Mouse (Mus musculus) cerebellum, adult (tissue): Measurements from ENCODE around the gene Shank2.

ENCODE experiments used
- ATAC-seq: cut with Nextera tagmentation; 2 replicates; pipeline ENCODE4 v1.9.2; 2017; ENCODE audit warnings: mild to moderate bottlenecking, moderate library complexity, mixed read lengths; ENCODE audit not compliant: insufficient number of reproducible peaks, low FRiP score, low TSS enrichment

The Shank2 gene

DNA sequence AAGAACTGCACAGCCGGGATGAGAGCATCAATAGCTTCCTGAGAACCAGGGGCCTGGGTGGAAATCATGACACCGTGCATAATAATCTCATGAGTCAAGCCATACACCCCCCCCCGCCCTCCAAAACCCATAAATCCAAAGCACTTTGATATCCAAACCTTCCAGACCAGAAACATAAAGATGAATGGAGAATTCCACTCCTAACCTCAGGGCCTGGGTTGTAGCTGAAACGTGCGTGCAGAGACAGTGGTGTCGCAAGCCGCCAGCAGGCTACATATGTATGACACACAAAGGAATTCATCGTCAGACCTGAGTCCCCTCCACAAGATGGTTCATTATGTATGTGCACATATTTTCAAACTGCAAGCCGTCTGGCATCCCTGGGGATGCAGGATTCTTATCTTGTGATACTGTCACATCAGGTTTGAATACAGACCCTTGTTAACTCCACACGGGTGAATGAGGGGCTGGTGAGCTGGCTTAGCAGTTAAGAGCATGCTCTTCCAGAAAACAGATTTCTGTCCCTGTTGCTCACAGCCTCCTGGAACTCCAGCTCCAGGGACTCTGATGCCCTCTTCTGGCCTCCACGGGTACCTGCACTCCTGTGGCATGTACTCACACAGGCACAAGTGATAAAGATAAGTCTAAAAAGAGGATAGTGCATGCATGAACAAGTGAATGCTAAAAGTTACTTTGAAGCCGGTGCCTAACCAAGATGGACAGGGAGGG is 24.5 kb downstream of the Shank2 start:
- ATAC-seq: no peak

DNA sequence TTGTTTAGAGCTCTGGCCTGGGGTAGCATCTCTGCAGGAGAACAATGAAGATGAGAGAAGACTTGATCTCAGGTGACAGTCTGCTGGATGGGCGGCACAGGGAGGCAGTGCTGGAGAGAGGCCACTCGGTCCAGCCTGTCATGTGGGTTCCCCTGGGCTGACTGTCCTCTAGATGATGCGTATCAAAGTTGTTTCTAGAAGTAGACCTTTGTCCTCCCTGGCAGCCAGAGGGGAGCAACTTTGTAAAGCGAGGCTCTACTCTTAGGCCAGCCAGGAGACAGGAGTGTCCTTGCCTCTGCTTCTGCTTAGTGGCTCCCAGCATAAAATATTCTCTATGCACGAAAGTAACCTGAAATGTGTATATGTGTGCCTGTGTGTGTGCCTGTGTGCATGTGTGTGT is 27.5 kb downstream of the Shank2 start:
- ATAC-seq: no peak

DNA sequence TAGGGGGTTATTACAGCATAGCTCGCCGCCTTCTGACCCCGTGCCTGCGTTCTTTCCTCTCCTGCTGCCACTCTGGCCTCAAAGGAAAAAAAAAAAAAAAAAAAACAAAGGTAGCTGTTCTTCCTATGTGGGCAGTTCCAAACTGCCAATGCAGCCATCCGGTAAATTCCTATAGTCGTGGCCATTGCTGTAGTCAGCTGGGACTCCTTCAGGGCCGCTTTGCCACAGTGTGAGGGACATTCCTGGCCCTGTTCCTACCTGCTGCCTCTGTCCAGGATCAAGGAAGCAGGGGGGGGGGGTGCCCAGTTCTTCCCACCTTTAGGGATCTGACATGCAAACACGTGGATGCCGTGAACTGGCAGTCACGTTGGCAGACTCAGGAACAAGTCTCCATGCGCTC is 29.1 kb downstream of the Shank2 start:
- ATAC-seq: no peak

DNA sequence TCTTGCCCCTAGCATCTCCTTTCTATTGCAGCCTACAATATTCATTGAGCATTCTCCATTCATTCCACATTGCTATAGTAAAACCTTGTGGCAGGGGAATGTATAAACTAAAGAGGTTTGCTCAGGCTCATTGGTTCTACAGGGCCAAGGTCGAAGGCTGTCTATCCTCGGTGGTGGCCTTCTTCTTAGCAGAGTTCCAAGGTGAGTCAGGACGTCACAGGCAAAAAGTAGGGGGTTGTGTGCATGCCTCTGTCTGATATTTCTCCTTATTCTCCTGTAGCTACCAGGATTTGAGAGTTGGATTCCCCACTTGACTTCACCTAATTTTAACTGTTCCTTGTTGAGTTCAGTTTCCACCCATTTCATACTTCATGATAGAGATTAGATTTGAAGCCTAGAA is 29.9 kb downstream of the Shank2 start:
- no peak for ATAC-seq

DNA sequence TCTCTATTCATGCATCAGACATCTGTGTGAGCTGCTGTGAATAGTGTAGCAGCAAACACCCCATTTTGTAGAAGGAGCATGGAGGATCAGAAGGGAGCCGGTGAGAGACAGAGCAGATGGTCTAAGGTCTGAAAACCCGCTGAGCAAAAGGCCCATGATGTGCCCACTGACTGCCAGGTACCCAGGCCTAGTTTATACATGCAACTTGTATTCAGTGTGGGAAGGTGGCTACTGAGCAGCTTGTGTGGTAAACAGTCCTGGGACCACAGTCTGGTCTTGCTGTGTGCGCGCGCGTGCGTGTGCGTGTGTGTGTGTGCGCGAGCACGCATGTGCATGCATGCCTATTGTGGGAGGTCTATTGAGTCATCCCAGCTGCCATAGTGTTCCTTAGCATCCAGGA is 35.8 kb downstream of the Shank2 start:
- no peak for ATAC-seq

DNA sequence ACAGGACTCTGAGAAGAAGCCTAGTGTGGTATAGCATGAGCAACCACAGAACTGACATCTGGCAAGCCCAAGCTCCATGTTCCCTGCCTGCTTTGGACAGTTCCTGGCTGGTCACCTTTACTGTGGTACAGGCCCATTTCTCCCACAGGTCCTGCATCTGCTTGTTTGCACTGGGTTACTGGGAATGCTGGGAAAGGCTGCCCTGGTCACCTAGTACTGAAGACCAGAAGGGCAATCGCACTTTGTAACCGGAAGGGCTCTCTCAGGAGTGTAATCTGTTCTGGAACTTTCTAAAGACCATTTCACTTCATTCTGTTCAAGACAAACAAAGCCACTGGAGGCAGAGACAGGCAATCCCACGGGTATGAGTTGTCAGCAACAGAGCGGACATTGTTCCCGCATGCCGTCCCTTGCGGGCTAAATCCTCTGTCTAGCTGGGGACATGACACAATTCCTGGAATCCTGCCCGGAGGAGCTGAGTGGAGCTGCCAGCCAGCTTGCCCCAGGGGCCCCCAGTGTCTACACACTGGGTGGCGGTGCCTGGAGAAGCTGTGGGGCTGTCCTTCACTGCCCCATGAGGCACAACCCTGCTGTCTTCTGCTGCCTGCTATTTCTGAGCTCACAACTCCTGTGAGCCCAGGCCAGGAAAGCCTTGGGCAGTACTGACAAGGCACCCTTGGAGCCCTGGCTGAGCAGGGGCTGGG is 36.4 kb downstream of the Shank2 start:
- no peak for ATAC-seq

DNA sequence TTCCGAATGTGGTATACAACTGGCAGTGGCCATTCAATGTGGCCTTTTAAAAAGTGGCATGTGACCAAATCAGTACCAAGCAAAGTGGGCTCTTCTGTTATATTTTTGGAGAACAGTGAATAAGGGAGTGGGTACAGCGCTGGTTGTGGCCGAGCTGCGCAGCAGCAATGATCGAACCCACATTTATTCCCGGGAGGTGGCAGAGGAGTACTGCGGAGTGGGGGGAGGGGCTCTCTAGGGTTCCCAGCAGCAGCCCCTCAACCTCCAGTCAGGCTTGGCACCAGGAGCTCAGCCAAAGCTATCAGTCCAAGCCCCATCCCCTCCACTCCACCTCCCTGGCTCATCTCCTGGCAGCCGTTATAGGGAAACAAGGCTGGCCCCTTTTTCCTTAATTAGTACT is 37.0 kb downstream of the Shank2 start:
- ATAC-seq: no peak

DNA sequence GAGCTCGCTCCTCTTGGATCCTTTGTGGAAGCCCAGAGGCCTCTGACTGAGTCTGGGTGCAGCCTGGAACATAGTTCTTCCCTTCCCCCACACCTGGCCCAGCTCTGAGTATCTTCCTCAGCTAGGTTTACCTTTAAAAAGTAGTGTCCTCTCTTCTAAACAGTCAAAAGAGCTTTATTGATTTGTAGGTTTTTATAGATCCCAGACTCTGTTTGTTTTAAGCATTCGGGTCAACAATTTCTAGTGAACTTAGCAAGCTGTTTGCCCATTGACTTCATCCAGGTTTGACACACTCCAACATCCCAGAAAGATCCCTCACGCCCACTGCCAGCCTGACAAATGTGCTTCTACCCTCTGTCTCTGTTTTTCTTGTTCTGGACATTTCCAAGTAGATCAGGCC is 38.6 kb downstream of the Shank2 start:
- ATAC-seq: no peak

DNA sequence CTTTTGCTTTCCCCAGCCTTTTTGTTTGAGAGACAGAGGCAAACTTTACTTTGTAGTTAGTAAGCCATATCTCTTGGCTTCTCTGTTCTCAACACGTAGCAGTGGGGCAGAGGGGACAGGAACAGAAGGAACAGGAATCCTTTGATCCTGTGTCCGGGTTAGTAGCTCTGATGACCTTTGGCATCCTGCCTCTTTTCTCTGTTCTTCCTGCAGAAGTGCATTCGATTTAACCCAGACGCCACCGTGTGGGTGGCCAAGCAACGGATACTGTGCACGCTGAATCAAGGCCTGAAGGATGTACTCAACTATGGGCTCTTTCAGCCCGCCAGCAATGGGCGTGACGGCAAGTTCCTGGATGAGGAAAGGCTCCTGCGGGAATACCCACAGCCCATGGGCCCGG is 50.3 kb downstream of the Shank2 start:
- ATAC-seq: no peak

DNA sequence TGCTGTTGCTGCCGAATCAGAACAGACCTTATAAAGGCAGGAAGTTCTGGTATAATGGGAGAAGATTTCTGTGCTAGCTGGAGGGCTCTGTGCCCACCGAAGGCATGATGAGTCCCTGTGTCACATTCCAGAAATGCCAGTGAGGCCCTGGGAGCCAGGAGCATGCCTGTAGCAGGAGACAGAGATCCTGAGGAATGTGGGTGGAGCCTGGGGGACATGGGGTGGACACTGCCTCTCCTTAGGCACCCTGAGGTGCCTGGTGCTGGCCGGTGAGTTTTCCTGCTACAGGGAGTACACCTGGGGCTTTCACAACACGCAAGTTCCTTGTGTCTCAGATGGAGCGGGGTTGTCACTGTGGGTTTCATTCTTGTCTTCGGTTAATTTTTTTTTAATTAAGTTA is 53.5 kb downstream of the Shank2 start:
- no peak for ATAC-seq

DNA sequence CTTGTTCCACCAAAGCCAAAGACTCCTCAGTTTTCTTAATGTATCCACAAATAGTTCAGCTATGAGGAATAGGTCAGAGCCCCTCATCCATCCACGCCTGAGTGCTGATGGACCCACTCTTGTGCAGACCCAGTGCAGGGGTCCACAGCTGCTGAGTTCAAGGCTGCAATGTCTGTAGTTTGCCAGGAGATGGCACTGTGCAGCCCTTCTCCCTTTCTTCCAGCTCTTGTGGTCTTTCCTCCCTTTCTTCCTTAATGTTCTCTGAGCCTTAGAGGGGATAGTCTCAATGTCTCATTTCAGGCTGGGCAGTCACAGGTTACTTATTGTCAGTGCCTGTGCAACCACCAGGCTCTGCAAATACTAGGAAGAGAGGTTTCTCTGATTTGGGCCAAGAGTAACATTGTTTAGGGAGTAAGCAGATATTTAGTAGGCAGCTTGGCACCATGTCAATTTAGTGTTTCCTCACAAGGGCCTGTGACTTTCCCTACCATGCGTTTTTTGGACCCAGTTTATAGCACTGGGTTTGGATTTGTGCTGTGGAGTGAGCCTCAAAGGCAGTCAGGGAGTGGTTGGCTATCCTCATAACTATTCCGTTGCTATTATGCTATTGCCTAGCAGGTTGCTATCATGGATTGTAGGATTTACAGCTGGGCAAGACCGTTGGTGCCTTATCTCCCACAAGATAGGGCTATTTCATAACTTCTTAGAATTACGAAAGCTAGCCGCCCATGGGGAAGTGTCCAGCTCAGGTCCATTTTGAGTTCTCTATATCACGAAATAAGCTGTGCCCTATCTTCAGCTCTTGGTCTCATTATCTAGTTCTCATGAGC is 54.2 kb downstream of the Shank2 start:
- ATAC-seq: no peak

DNA sequence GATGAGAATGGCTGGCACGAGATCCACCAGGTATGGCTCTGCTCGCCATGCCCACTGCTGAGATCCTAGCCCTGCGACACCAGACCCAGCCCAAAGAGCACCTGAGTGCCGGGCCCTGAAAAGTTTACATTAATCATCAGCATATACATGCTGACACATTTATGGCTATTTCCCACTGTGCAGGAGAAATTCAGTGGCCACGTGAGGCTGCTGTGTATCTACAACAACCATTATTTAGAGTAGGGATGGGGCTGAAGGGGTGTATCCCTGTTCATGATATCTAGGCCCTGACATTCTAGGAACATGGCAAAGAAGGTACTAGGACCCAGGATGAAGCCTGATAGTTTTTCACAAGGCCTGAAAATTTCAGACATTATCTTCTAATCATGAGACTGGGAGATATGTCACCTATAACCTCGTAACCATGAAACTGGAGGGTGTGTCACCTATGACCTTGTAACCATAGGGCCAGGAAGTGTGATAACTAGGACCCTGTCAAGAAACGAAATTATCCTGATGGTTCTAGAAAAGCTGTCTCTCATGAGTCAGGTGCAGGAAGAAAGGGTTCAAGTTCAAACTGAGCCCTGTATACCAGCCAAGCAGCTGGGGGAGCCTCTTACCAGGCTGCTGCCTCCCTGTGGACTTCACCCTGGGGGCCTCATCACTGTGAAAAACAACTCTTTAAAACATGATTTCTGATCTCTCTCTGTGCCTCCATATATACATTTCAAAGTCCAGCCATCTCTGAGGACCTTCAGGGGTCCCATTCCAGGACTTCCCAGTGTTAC is 68.6 kb downstream of the Shank2 start:
- no peak for ATAC-seq

DNA sequence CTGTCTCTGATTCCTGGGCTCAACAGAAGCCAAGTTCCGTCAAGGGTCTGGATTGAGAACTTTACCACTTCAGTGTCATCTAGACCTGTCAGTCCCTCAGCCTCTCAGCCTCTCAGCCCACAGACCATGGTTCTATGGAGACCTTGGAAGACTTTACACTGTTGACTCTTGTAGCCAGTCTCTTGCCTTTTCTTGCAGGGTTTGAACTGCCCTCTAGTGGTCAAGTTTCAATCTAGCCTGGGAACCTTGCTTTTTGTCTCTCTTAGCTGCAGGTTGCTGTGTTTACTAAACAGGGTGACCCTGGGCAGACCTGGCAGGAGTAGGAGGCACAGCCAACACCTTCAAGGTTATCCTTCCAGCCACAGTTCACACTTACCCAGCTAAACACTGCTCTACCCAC is 70.5 kb downstream of the Shank2 start:
- ATAC-seq: no peak

DNA sequence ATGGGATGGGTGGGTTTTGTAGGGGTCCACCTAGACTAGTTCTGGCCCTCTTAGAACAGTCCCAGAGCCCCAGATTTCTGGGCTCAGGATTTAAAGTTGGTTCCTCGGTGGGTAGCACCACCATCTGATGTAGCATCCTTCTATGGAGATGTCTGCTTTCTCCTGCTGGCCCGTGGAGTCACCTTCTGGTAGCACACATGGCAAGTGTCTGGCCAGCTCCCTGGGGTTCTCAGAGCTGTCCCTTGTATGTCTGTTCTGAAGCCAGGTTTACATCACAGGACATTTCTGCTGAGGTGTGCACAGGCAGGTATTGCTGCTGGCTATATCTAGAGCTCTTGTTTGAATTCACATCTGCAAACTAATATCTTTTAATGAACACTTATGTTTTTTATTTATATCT is 71.1 kb downstream of the Shank2 start:
- no peak for ATAC-seq

DNA sequence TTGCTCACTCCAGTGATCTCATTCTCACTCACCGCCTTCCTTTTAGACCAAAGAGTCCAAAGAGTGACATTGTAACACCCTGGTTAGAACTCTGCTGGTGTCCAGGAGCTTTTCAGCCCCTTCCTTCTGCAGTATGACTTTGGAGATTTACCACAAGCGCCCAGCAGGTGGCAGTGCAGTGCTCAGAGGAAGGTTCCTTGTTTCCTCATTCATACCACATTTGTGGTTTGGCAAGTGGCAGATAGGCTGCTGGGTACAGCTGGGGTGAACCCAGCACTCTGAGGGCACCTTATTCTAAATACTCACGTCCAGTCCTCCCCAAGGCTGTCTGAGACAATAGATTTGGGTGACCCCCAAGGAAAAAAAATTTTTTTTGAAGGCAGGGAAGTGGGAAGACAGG is 73.0 kb downstream of the Shank2 start:
- ATAC-seq: no peak

DNA sequence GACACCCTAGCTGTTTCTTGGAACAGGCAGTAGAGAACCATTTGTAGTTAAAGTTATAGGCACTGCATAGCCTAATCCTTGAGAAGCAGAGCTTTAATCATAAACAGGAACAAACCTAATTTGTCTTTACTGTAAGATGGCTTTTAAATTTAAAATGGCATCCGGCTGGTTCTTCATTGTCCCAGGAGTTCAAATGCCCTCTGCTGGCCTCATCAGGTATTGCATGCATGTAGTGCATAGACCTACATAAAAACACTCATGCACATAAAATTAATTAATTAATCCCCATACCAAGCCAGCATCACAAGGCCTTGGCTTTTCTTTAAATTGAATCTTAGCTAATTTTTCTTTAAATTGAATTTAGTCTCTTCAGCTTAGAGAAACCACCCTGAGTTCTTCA is 76.9 kb downstream of the Shank2 start:
- ATAC-seq: no peak

DNA sequence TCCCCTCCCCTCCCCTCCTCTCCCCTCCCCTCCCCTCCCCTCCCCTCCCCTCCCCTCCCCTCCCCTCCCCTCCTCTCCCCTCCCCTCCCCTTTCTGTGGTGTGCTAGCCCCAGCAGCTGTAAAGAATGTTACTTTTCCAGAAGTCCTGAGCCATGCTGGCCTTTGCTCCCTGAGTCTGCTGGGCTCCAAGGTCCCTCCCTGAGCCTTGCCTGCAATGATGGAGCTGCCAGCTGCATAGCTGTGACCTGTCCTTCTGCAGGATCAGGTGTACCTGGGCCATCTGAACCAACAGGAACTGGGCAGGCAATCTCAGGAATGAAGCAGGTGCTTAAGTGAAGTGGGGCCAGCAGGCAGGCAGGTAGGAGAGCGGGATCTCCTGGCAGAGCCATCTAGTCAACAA is 78.1 kb downstream of the Shank2 start:
- ATAC-seq: no peak

DNA sequence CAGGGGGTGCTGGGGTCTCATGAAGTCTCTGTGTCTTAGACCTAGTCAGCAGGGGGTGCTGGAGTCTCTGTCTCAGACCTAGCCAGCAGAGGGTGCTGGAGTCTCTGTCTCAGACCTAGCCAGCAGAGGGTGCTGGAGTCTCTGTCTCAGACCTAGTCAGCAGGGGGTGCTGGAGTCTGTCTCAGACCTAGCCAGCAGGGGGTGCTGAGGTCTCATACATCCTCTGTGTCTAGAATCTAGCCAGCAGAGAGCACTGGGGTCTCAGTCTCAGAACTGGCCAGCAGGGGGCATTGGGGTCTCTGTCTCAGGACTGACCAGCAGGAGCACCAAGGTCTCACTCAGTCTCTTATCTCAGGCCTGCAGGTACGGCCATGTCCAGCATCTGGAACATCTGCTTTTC is 79.7 kb downstream of the Shank2 start:
- no peak for ATAC-seq

DNA sequence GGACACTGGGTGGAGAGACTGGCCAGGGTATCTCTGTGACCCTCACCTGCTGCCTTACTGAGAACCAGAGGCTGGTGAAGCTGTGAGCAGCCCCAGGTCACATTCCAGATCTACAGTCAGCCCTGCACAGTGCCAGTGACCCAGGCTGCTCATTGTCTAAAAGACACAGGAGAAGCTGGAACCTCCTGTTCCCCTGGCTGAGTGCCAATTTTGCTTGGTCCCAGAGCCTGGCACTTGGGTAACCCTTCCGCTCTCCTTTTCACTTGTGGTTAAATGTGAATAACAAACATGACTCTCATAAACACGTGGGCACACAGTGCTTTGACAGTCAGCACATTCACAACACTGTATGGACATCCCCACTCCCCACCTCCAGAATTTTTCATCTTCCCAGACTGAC is 80.2 kb downstream of the Shank2 start:
- ATAC-seq: no peak

DNA sequence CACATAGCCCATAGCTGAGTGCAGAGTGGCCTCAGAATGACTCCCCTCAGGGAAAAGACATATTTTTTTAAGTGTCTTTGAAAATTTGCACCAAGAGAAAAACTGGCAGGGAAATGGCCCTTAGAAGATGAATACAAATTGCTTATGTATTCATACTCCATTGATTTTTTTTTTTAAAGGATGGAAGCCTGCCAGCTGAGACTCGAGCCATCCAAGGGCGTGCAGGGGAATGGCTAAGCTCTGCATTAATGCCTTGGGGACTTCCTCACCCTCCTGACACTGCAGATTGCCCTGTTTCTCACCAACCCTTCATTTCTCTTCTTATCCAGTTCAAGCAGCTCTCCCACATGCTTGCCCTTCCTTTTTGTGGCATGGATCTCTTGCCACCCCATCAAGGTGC is 85.5 kb downstream of the Shank2 start:
- no peak for ATAC-seq

DNA sequence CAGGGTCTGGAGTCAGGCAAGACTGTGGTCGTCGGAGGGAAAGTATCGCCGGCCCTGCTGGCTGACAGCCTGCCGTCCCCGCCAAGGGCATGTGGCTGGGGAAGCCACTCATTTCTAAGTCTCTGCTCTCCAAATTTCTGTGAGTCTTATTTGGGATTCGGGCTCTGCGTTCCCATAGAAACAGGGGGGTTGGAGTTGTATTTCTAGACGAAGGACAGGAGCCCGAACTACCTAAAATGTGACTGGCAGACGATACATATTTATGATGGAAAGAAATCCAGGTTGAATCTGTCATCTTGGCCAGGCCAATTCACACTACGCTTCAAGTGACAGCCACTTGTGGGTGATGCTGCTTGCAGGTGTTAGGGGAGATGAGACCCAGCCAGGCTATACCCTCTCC is 92.4 kb downstream of the Shank2 start:
- no peak for ATAC-seq
